Mouse (Mus musculus): ENCODE measurements at regions not wholly inside any gene's neighbourhood (a gene's known extent, or its start where the extent isn't known, plus 50 kb on each side); places are given as distances from the start of the nearest gene placed in this dataset.

GRCm38 (mm10) chr16:26252824-26253223 is 118.8 kb downstream of the Cldn1 start:
- no peak overlapping the region for H3K4me3 ChIP-seq (replicated peaks; ENCODE audit: low read depth, low read length)
- no peak overlapping the region for H3K27ac ChIP-seq
- DNase-seq (ENCODE audit: low spot score) (peak; percentile 64), ATAC-seq (replicated peaks; ENCODE audit: low FRiP score, low read depth) (0 out of 2 replicates have a peak, but pooled peaks have one; percentile 40)
- no peak overlapping the region for H3K4me2 ChIP-seq (ENCODE audit: low read length)
- H3K9ac ChIP-seq (ENCODE audit: low read depth, low read length): no peak overlapping the region
- no peaks in the 10 kb centered on the region for H3K9me3 ChIP-seq (replicated peaks; ENCODE audit: low read length)
- peak; percentile 71 for TF ChIP-seq CTCF (IDR thresholded peaks at IDR 0.05; ENCODE audit: low read depth)
- no peaks in the 10 kb centered on the region for H3K27me3 ChIP-seq (ENCODE audit: insufficient read depth, low read length)
- 61% methylated on average over 2 of the region's 2 CpGs for WGBS
- H3K36me3 ChIP-seq (ENCODE audit: insufficient read depth, low read length): no peaks in the 10 kb centered on the region
- H3K4me1 ChIP-seq (replicated peaks; ENCODE audit: insufficient read depth, low read length): no peaks in the 10 kb centered on the region

DNA sequence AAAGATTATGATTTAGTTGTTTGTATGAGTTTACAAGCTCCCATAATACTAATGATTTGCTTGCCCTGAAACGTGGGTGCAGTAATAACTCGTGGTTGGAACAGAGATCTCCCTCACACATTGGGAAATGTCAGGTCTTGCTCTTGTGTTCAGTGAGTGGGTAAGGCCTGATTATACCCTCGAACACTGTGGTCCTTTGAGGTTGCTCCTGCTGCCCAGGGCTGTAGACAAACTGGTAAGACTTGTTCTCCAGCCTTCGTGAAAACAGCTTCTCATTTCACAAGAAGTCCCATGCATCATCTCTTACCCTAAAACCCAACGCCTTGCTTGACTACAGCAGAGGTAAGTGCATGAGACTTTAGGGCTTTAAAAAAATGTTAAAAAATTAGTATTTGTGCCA is 119.9 kb downstream of the Cldn1 start:
- no peak for TF ChIP-seq CTCF (IDR thresholded peaks at IDR 0.05; ENCODE audit: low read depth)
- ATAC-seq (replicated peaks; ENCODE audit: low FRiP score, low read depth) (no peak), DNase-seq (ENCODE audit: low spot score) (no peak)
- 58% methylated on average over 5 of the region's 5 CpGs for WGBS
- Histone ChIP-seq H3K4me1 (replicated peaks; ENCODE audit: insufficient read depth, low read length) (no peaks in the 10 kb centered on the region), H3K9me3 (replicated peaks; ENCODE audit: low read length) (no peaks in the 10 kb centered on the region), H3K27ac (no peak overlapping the region), H3K4me3 (replicated peaks; ENCODE audit: low read depth, low read length) (no peak overlapping the region), H3K27me3 (ENCODE audit: insufficient read depth, low read length) (no peaks in the 10 kb centered on the region), H3K4me2 (ENCODE audit: low read length) (no peak overlapping the region), H3K9ac (ENCODE audit: low read depth, low read length) (no peak overlapping the region), H3K36me3 (ENCODE audit: insufficient read depth, low read length) (no peaks in the 10 kb centered on the region)

DNA sequence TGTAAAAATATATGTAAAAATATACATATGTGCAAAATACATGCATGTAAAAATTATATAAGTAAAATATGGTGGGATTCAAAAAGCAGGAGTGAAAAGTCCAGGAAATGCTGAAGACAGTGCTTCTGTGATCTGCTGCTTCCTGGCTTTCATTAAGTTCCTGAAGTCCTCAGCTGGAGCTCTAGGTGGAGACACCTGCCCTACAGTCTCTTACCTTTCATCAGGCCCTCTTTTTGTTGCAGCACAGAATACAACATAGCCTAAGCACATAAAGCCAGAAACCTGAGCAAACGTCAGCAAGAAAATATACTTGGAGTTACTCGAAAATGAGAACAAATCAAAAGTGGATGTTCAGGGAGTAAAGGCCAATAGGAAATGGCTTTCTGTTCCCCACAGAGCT is 120.6 kb downstream of the Cldn1 start:
- peak; percentile 52 for TF ChIP-seq CTCF (IDR thresholded peaks at IDR 0.05; ENCODE audit: low read depth)
- WGBS: 77% methylated on average over 2 of the region's 2 CpGs
- Histone ChIP-seq H3K27me3 (ENCODE audit: insufficient read depth, low read length) (no peaks in the 10 kb centered on the region), H3K4me3 (replicated peaks; ENCODE audit: low read depth, low read length) (no peak overlapping the region), H3K4me1 (replicated peaks; ENCODE audit: insufficient read depth, low read length) (no peaks in the 10 kb centered on the region), H3K9ac (ENCODE audit: low read depth, low read length) (no peak overlapping the region), H3K9me3 (replicated peaks; ENCODE audit: low read length) (no peaks in the 10 kb centered on the region), H3K36me3 (ENCODE audit: insufficient read depth, low read length) (no peaks in the 10 kb centered on the region), H3K27ac (no peak overlapping the region), H3K4me2 (ENCODE audit: low read length) (no peak overlapping the region)
- DNase-seq (ENCODE audit: low spot score) (peak; percentile 19), ATAC-seq (replicated peaks; ENCODE audit: low FRiP score, low read depth) (no peak)

GRCm38 (mm10) chr16:26248939-26249338 is 122.7 kb downstream of the Cldn1 start:
- Histone ChIP-seq H3K36me3 (ENCODE audit: insufficient read depth, low read length) (no peaks in the 10 kb centered on the region), H3K4me2 (ENCODE audit: low read length) (no peak overlapping the region), H3K27ac (no peak overlapping the region), H3K9me3 (replicated peaks; ENCODE audit: low read length) (no peaks in the 10 kb centered on the region), H3K9ac (ENCODE audit: low read depth, low read length) (no peak overlapping the region), H3K27me3 (ENCODE audit: insufficient read depth, low read length) (no peaks in the 10 kb centered on the region), H3K4me3 (replicated peaks; ENCODE audit: low read depth, low read length) (no peak overlapping the region), H3K4me1 (replicated peaks; ENCODE audit: insufficient read depth, low read length) (no peaks in the 10 kb centered on the region)
- peak; percentile 54; the same call in 1 of the 2 replicates for ATAC-seq (replicated peaks; ENCODE audit: low FRiP score, low read depth)
- no peak for TF ChIP-seq CTCF (IDR thresholded peaks at IDR 0.05; ENCODE audit: low read depth)
- DNase-seq (ENCODE audit: low spot score): no peak

- WGBS: 63% methylated on average over 1 of the region's 1 CpGs
Observed at GRCm38 (mm10) chr16:26247926-26248325, 123.7 kb downstream of the Cldn1 start.

DNA sequence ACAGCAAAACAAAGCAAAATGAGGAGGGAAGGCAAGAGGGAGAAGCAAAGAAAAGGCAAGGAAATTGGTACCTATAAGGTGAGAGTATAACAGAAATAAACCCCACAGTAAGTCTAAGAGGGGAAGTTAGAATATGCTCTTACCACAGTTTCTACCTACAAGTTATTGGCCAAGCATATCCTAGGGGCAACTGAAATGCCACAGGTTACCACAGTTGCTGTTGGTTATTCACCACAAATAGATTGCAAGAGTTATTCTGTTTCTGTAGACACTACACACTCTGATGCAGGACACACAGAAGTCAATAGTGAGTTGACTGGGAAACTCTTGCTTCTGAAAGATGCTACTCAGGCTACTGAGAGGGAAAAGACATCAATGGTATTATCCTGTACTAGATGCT is 129.7 kb upstream of the P3h2 start:
- Histone ChIP-seq H3K4me1 (replicated peaks; ENCODE audit: insufficient read depth, low read length) (no peaks in the 10 kb centered on the region), H3K9me3 (replicated peaks; ENCODE audit: low read length) (no peaks in the 10 kb centered on the region), H3K9ac (ENCODE audit: low read depth, low read length) (no peak overlapping the region), H3K36me3 (ENCODE audit: insufficient read depth, low read length) (no peaks in the 10 kb centered on the region), H3K4me2 (ENCODE audit: low read length) (no peak overlapping the region), H3K4me3 (replicated peaks; ENCODE audit: low read depth, low read length) (no peak overlapping the region), H3K27ac (no peak overlapping the region), H3K27me3 (ENCODE audit: insufficient read depth, low read length) (no peaks in the 10 kb centered on the region)
- no peak for TF ChIP-seq CTCF (IDR thresholded peaks at IDR 0.05; ENCODE audit: low read depth)
- ATAC-seq (replicated peaks; ENCODE audit: low FRiP score, low read depth) (no peak), DNase-seq (ENCODE audit: low spot score) (no peak)

More at GRCm38 (mm10) chr16:26247926-26248325, 123.7 kb downstream of the Cldn1 start:
- no peaks in the 10 kb centered on the region for H3K36me3 ChIP-seq (ENCODE audit: insufficient read depth, low read length)
- DNase-seq (ENCODE audit: low spot score): no peak
- H3K4me1 ChIP-seq (replicated peaks; ENCODE audit: insufficient read depth, low read length): no peaks in the 10 kb centered on the region
- no peak overlapping the region for H3K9ac ChIP-seq (ENCODE audit: low read depth, low read length)
- H3K4me2 ChIP-seq (ENCODE audit: low read length): no peak overlapping the region
- no peak overlapping the region for H3K27ac ChIP-seq
- ATAC-seq (replicated peaks; ENCODE audit: low FRiP score, low read depth): no peak
- no peak overlapping the region for H3K4me3 ChIP-seq (replicated peaks; ENCODE audit: low read depth, low read length)
- no peaks in the 10 kb centered on the region for H3K27me3 ChIP-seq (ENCODE audit: insufficient read depth, low read length)
- TF ChIP-seq CTCF (IDR thresholded peaks at IDR 0.05; ENCODE audit: low read depth): no peak
- no peaks in the 10 kb centered on the region for H3K9me3 ChIP-seq (replicated peaks; ENCODE audit: low read length)

GRCm38 (mm10) chr16:26234113-26234512 is 128.5 kb upstream of the P3h2 start:
- H3K27ac ChIP-seq: no peak overlapping the region

More at GRCm38 (mm10) chr16:26234113-26234512, 128.5 kb upstream of the P3h2 start:
- 4% methylated on average over 3 of the region's 3 CpGs for WGBS
- no peaks in the 10 kb centered on the region for H3K27me3 ChIP-seq (ENCODE audit: insufficient read depth, low read length)
- H3K4me2 ChIP-seq (ENCODE audit: low read length): no peak overlapping the region
- DNase-seq (ENCODE audit: low spot score): peak; percentile 95
- peak; percentile 87 for ATAC-seq (replicated peaks; ENCODE audit: low FRiP score, low read depth)
- no peaks in the 10 kb centered on the region for H3K9me3 ChIP-seq (replicated peaks; ENCODE audit: low read length)
- no peak overlapping the region for H3K9ac ChIP-seq (ENCODE audit: low read depth, low read length)
- no peak overlapping the region for H3K4me3 ChIP-seq (replicated peaks; ENCODE audit: low read depth, low read length)
- H3K4me1 ChIP-seq (replicated peaks; ENCODE audit: insufficient read depth, low read length): no peaks in the 10 kb centered on the region
- H3K36me3 ChIP-seq (ENCODE audit: insufficient read depth, low read length): no peaks in the 10 kb centered on the region
- peak; percentile 95 for TF ChIP-seq CTCF (IDR thresholded peaks at IDR 0.05; ENCODE audit: low read depth)
